Mouse (Mus musculus) brain, embryonic 14.5 days (tissue): ENCODE results near the gene Sh3kbp1.

ENCODE experiments used
- CTCF ChIP-seq: fragments of 200-500 bp; IDR thresholded peaks from 2 replicates; pipeline ENCODE4 v1.5.1; 2012; ENCODE audit warnings: inconsistent platforms, mild to moderate bottlenecking, moderate library complexity, borderline replicate concordance; ENCODE audit not compliant: insufficient read depth, insufficient read length; ENCODE audit errors: extremely low read depth
- POLR2A ChIP-seq: fragments of 200-500 bp; IDR thresholded peaks from 2 replicates; pipeline ENCODE4 v1.6.1; 2012; ENCODE audit warnings: mild to moderate bottlenecking, inconsistent platforms, borderline replicate concordance; ENCODE audit not compliant: poor library complexity, insufficient read depth, insufficient read length, severe bottlenecking; ENCODE audit errors: extremely low read depth

DNA sequence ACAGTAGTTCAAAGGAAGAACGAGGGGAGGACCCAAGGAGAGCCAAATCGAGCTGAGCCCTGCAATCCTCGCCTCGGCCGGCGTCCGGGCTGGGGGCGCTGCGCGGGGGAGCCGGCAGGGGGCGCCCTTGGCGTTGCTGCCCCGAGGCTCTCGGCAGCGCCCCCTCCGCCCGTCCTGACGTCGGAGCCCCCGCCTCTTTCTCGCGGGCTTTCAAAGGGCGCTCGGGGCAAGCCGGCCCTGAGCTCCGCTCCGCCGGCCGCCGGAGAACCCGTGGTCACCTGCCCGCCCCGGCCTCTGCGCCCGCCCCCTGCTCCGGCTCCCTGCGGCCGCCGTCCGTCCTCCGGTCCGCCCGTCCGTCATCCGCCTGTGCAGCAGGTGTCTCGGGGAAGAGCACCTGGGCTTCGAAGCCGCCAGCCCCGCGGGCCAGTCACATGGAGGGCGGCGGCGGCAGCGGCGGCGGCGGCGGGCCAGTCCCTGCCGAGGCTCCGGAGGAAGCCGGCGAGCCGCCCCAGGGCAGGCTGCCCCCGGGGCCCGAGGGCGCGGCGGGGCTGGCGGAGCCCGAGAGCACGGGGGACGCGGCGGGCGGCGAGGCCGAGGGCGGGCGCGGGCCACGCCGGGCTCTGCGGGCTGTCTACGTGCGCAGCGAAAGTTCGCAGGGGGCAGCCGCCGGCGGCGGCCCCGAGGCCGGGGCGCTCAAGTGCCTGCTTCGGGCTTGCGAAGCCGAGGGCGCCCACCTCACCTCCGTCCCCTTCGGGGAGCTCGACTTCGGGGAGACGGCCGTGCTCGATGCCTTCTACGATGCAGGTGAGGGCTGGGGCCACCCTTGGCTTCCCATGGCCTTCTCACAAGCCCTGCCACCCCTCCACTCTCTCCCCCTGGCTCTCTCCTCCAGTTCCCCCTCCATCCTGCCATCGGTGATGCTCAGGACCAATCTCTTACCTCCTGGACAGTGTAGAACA is 361.2 kb downstream of the Sh3kbp1 start, which contains the start of gene Map3k15:
- TF ChIP-seq CTCF = peak; percentile 61
- TF ChIP-seq POLR2A = no peak
